Mouse (Mus musculus) liver, postnatal 0 days (tissue): ENCODE measurements around the gene Ihh.

Experiments
- CTCF ChIP-seq: sonication (generic); IDR thresholded peaks from 2 replicates; pipeline ENCODE4 v1.5.1; 2016; ENCODE audit warnings: antibody characterized with exemption, low read depth
- EP300 ChIP-seq: IDR thresholded peaks from 2 replicates; pipeline ENCODE4 v1.6.1; 2016; ENCODE audit warnings: antibody characterized with exemption, low read depth, mild to moderate bottlenecking

DNA sequence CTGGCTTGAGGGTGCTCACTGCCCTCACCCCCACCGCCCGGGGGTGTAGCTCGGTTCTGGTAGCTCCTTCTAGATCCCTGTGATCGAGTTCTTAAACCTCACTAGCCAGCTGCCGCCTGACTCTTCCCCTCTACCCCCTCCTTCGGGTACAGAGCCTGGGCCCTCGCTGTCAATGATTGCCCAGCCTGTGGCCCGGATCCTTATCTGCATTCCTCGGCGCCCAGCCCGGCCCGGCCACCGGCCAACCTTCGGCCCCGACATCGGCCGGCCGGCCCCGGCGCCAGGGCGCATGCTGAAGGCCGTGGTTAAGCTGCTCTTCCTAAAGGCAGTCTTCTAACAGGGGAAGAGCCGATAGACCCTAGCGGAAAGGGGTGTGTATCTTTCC, 1.8 kb downstream of the Ihh start:
- TF ChIP-seq CTCF (no peak), EP300 (no peak)
